Mouse (Mus musculus): Measurements from ENCODE around the gene Naa50. TPM values are rescaled to one million over a fixed set of nuclear protein-coding genes. Genes with fewer than 3 reads are reported as not detected.
A peak's percentile ranks its signal among the peaks of the same experiment; 100 is the strongest.

The Naa50 gene
- total and polyA plus RNA-seq, 2 experiments from 2014 or later: 19.9 to 57.6 TPM

DNA sequence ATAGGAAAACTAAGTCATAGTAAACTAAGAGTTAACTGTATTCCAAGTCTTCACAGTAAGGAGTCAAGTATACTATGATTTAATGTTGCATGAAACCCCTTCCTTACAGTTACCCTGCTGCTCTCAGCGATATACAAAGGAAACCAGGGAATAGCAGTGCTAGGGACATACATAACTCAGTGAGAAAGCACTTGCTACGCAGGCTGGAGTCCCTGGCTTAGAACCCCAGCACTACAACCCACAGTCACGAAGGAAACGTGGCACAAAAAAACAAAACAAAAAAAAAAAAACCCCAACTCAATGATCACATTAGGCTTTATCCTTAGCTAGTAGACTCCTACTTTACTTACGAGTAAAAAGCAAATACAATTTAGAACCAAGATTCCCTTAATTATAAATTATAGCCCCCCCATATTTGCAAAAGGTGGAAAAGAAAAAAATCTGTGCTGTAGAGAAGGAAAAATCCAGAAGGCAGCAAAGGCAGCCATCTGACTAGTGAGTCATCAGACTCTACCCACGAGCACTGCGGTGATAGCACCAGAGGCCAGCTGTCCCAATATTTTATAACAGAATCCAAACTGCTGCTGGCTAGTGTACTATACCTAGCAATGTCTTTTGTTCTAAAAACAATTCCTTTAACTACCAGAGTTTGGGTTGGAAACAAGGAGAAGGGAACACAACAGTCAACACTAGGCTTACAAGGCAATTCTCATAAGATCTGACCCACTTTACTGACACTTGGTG lies 16.5 kb upstream of the Naa50 start:
- TF ChIP-seq CTCF (IDR thresholded peaks at IDR 0.05; ENCODE audit: low read depth) (no peak), EP300 (IDR thresholded peaks at IDR 0.05; ENCODE audit: low read depth) (no peak)
- WGBS: 75% methylated on average over 7 of the region's 7 CpGs
- ATAC-seq (ENCODE audit: insufficient read depth, low read depth) (no peak), DNase-seq (ENCODE audit: low spot score) (no peak)
- peaks cover 5% of the 10 kb centered on the region; the same call in 1 of the 2 replicates for H3K4me1 ChIP-seq (ENCODE audit: control insufficient read depth, insufficient read depth)
- no peaks in the 10 kb centered on the region for H3K27me3 ChIP-seq (ENCODE audit: control insufficient read depth, insufficient read depth, low read length)
- no peak overlapping the region for H3K4me2 ChIP-seq (ENCODE audit: low read depth, low read length)
- peak overlapping the region; percentile 20; the same call in 1 of the 2 replicates for H3K27ac ChIP-seq (ENCODE audit: low read depth)
- H3K36me3 ChIP-seq (replicated peaks; ENCODE audit: control insufficient read depth, insufficient read depth, low read length): no peaks in the 10 kb centered on the region
- H3K9ac ChIP-seq (replicated peaks; ENCODE audit: low read depth, low read length): no peak overlapping the region
- no peaks in the 10 kb centered on the region for H3K9me3 ChIP-seq (replicated peaks; ENCODE audit: control insufficient read depth, low read length)
- H3K4me3 ChIP-seq (ENCODE audit: low read depth, low read length): no peak overlapping the region

DNA sequence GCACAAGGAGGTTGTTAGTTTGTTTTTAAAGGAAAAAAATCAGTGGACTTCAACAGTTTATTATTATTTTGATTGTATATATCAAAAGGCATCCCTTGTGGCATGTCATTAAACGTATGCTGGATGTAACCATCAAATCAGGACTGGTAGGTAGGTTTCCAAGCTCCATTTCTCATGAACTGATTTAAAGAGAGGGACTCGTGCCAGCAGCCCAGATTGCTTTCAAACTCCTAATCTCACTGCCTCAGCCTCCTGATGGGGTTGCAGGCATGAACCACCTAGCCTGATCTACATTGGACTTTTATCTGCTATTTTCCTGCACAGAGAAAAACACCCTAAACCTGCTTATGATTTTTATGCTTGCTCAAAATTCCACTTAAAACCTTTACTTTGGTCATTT lies 15.8 kb upstream of the Naa50 start:
- peaks cover 5% of the 10 kb centered on the region; the same call in 1 of the 2 replicates for H3K4me1 ChIP-seq (ENCODE audit: control insufficient read depth, insufficient read depth)
- no peak overlapping the region for H3K9ac ChIP-seq (replicated peaks; ENCODE audit: low read depth, low read length)
- DNase-seq (ENCODE audit: low spot score) (no peak), ATAC-seq (ENCODE audit: insufficient read depth, low read depth) (no peak)
- H3K36me3 ChIP-seq (replicated peaks; ENCODE audit: control insufficient read depth, insufficient read depth, low read length): no peaks in the 10 kb centered on the region
- TF ChIP-seq EP300 (IDR thresholded peaks at IDR 0.05; ENCODE audit: low read depth): no peak
- TF ChIP-seq CTCF (IDR thresholded peaks at IDR 0.05; ENCODE audit: low read depth): no peak
- 0 out of 2 replicates have a peak overlapping the region, but pooled peaks have one; percentile 20 for H3K27ac ChIP-seq (ENCODE audit: low read depth)
- no peaks in the 10 kb centered on the region for H3K27me3 ChIP-seq (ENCODE audit: control insufficient read depth, insufficient read depth, low read length)
- 63% methylated on average over 2 of the region's 2 CpGs for WGBS
- no peak overlapping the region for H3K4me3 ChIP-seq (ENCODE audit: low read depth, low read length)
- no peak overlapping the region for H3K4me2 ChIP-seq (ENCODE audit: low read depth, low read length)
- H3K9me3 ChIP-seq (replicated peaks; ENCODE audit: control insufficient read depth, low read length): no peaks in the 10 kb centered on the region

DNA sequence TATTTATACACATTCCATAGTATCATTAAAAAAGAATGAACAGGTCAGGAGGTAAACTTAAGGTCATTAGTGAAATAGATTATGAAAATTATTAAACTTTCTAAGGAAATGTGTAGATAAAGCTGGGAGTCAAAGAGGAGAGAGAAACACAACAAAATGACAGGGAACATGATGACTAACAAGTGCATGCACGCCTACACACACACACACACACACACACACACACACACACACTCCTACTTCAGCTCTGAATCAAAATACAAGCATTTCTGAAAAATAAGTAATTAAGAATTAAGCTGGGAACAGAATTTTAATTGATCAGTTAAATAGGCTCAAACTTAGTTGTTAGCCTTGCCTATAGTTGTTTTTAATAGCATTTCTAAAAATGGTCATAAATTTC lies 14.9 kb upstream of the Naa50 start:
- H3K4me1 ChIP-seq (ENCODE audit: control insufficient read depth, insufficient read depth): peaks cover 5% of the 10 kb centered on the region; the same call in 1 of the 2 replicates
- no peak overlapping the region for H3K9ac ChIP-seq (replicated peaks; ENCODE audit: low read depth, low read length)
- TF ChIP-seq CTCF (IDR thresholded peaks at IDR 0.05; ENCODE audit: low read depth) (no peak), EP300 (IDR thresholded peaks at IDR 0.05; ENCODE audit: low read depth) (no peak)
- H3K4me3 ChIP-seq (ENCODE audit: low read depth, low read length): no peak overlapping the region
- no peaks in the 10 kb centered on the region for H3K27me3 ChIP-seq (ENCODE audit: control insufficient read depth, insufficient read depth, low read length)
- 79% methylated on average over 1 of the region's 1 CpGs for WGBS
- ATAC-seq (ENCODE audit: insufficient read depth, low read depth) (no peak), DNase-seq (ENCODE audit: low spot score) (no peak)
- H3K9me3 ChIP-seq (replicated peaks; ENCODE audit: control insufficient read depth, low read length): no peaks in the 10 kb centered on the region
- H3K27ac ChIP-seq (ENCODE audit: low read depth): no peak overlapping the region
- no peak overlapping the region for H3K4me2 ChIP-seq (ENCODE audit: low read depth, low read length)
- no peaks in the 10 kb centered on the region for H3K36me3 ChIP-seq (replicated peaks; ENCODE audit: control insufficient read depth, insufficient read depth, low read length)

GRCm38 (mm10) chr16:44125436-44125835 lies 14.2 kb upstream of the Naa50 start:
- H3K27me3 ChIP-seq (ENCODE audit: control insufficient read depth, insufficient read depth, low read length): no peaks in the 10 kb centered on the region
- no peak overlapping the region for H3K9ac ChIP-seq (replicated peaks; ENCODE audit: low read depth, low read length)
- ATAC-seq (ENCODE audit: insufficient read depth, low read depth) (no peak), DNase-seq (ENCODE audit: low spot score) (no peak)
- H3K4me2 ChIP-seq (ENCODE audit: low read depth, low read length): no peak overlapping the region
- H3K27ac ChIP-seq (ENCODE audit: low read depth): no peak overlapping the region
- no peaks in the 10 kb centered on the region for H3K36me3 ChIP-seq (replicated peaks; ENCODE audit: control insufficient read depth, insufficient read depth, low read length)
- H3K9me3 ChIP-seq (replicated peaks; ENCODE audit: control insufficient read depth, low read length): no peaks in the 10 kb centered on the region
- H3K4me1 ChIP-seq (ENCODE audit: control insufficient read depth, insufficient read depth): peaks cover 5% of the 10 kb centered on the region; the same call in 1 of the 2 replicates
- 88% methylated on average over 2 of the region's 2 CpGs for WGBS
- TF ChIP-seq CTCF (IDR thresholded peaks at IDR 0.05; ENCODE audit: low read depth): no peak
- no peak for TF ChIP-seq EP300 (IDR thresholded peaks at IDR 0.05; ENCODE audit: low read depth)
- H3K4me3 ChIP-seq (ENCODE audit: low read depth, low read length): no peak overlapping the region

DNA sequence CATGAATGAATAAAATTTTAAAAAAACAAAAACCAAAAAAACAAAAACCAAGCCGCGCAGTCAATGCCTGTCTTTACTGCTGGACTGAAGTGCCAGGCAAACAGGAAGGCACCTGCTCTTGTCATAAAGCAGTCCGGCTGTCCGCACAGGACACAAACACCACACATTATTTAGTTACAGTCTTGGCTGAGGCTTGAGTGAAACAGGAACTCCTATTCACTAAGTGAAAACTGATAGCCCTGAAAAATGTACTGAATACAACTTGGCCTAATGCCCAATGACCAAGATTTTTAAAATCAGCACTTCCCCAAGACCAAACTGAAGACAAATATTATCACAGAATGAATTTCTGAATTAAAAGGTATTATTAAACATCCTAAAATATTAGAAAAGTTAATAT lies 13.2 kb upstream of the Naa50 start:
- Histone ChIP-seq H3K4me1 (ENCODE audit: control insufficient read depth, insufficient read depth) (peaks cover 5% of the 10 kb centered on the region; the same call in 1 of the 2 replicates), H3K9me3 (replicated peaks; ENCODE audit: control insufficient read depth, low read length) (no peaks in the 10 kb centered on the region), H3K36me3 (replicated peaks; ENCODE audit: control insufficient read depth, insufficient read depth, low read length) (no peaks in the 10 kb centered on the region), H3K27ac (ENCODE audit: low read depth) (no peak overlapping the region), H3K27me3 (ENCODE audit: control insufficient read depth, insufficient read depth, low read length) (no peaks in the 10 kb centered on the region), H3K4me3 (ENCODE audit: low read depth, low read length) (no peak overlapping the region), H3K4me2 (ENCODE audit: low read depth, low read length) (no peak overlapping the region), H3K9ac (replicated peaks; ENCODE audit: low read depth, low read length) (no peak overlapping the region)
- 46% methylated on average over 4 of the region's 4 CpGs for WGBS
- no peak for ATAC-seq (ENCODE audit: insufficient read depth, low read depth)
- TF ChIP-seq CTCF (IDR thresholded peaks at IDR 0.05; ENCODE audit: low read depth) (no peak), EP300 (IDR thresholded peaks at IDR 0.05; ENCODE audit: low read depth) (no peak)
- DNase-seq (ENCODE audit: low spot score): no peak
